8 mouse cellular contexts compared by ENCODE assay signal in the genomic region with DNA sequence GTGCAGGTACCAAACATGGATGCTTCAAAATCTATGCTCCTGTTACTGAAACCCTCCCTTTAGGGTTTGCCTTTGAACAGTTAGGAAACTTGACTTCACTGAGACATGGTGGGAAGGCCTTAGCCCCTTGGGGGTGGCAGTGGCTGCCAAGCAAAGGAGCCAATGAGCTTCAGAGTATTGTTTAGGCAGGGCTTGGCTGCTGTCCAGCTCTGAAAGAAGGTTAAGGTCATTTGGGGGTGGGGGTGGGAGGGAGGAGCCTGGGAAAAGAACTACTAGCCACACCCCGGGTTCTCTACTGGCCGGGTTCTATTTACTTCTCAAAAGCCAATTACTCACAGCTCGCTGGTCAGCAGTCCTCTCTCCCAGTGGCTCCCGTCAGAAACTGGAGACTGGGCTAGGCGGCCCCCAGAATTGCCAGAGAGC. TPM values are rescaled to one million over a fixed set of nuclear protein-coding genes. Genes with fewer than 3 reads are reported as not detected.
DNase-seq lines count a peak whose midpoint lies in the region; ATAC-seq and TF ChIP-seq lines count a peak whose summit lies in the region.

No protein-coding gene starts in this region.

- DNase-seq in intestine, embryonic 14.5 days (ENCODE audit: low spot score), result peak; percentile 62
- DNase-seq in heart, adult 18-20 months, result peak; percentile 61 to 63
- peak; percentile 88 for DNase-seq in kidney, adult 2 months
- DNase-seq in lung, adult 2 months, result peak; percentile 49
- peak; percentile 66 for DNase-seq in ovary, postnatal 36 days (ENCODE audit: low spot score)
- no peak for DNase-seq in T-cell, adult 2 months (ENCODE audit: low spot score)

- H3K4me3 ChIP-seq in intestine, embryonic 14.5 days (ENCODE audit: low read depth, low read length), result no peak overlapping the region
- H3K4me3 ChIP-seq in intestine, postnatal 0 days (ENCODE audit: low read depth, low read length), result no peak overlapping the region
- H3K4me3 ChIP-seq in cortical plate, adult 2 months (ENCODE audit: insufficient read depth, low read length), result no peak overlapping the region
- no peak overlapping the region for H3K4me3 ChIP-seq in kidney, adult 2 months (ENCODE audit: insufficient read depth, low read depth, low read length)
- no peak overlapping the region for H3K4me3 ChIP-seq in lung, adult 2 months (replicated peaks; ENCODE audit: extremely low read depth, low read depth, low read length)

- no peak for TF ChIP-seq CTCF in intestine, postnatal 0 days (IDR thresholded peaks at IDR 0.05; ENCODE audit: low read depth)
- TF ChIP-seq CTCF in cortical plate, adult 2 months (IDR thresholded peaks at IDR 0.05; ENCODE audit: extremely low read depth, insufficient read depth, low read length), result no peak
- no peak for TF ChIP-seq CTCF in kidney, adult 2 months (conservative IDR thresholded peaks at IDR 0.05; ENCODE audit: insufficient read depth, insufficient read length, low read depth, low read length)
- no peak for TF ChIP-seq CTCF in lung, adult 2 months (IDR thresholded peaks at IDR 0.05; ENCODE audit: insufficient read depth, low read length)

- peak overlapping the region; percentile 57; the same call in 1 of the 2 replicates for H3K27ac ChIP-seq in intestine, embryonic 14.5 days (ENCODE audit: low read depth)
- no peak overlapping the region for H3K27ac ChIP-seq in intestine, postnatal 0 days (ENCODE audit: low read depth, low read length)
- peak overlapping the region; percentile 36; the same call in 1 of the 2 replicates for H3K27ac ChIP-seq in cortical plate, adult 2 months (ENCODE audit: insufficient read depth, low read length)
- peak overlapping the region; percentile 83 for H3K27ac ChIP-seq in kidney, adult 2 months (ENCODE audit: insufficient read depth, low read depth, low read length)

- ATAC-seq in intestine, embryonic 14.5 days (replicated peaks; ENCODE audit: low FRiP score, low TSS enrichment, low read depth), result no peak
- no peak for ATAC-seq in intestine, postnatal 0 days

- no peak for TF ChIP-seq POLR2A in cortical plate, adult 2 months (IDR thresholded peaks at IDR 0.05; ENCODE audit: extremely low read depth, insufficient read depth, low read length)
- TF ChIP-seq POLR2A in kidney, adult 2 months (IDR thresholded peaks at IDR 0.05; ENCODE audit: low read depth, low read length), result no peak
- TF ChIP-seq POLR2A in lung, adult 2 months (IDR thresholded peaks at IDR 0.05; ENCODE audit: borderline replicate concordance, extremely low read depth, low read depth, low read length), result no peak

- H3K9me3 ChIP-seq in intestine, embryonic 14.5 days (ENCODE audit: control insufficient read depth, low read length), result no peaks in the 10 kb centered on the region
- H3K9me3 ChIP-seq in intestine, postnatal 0 days (ENCODE audit: control insufficient read depth), result no peaks in the 10 kb centered on the region

- H3K36me3 ChIP-seq in intestine, embryonic 14.5 days (ENCODE audit: control insufficient read depth, insufficient read depth, low read length), result peaks cover 24% of the 10 kb centered on the region
- H3K36me3 ChIP-seq in intestine, postnatal 0 days (ENCODE audit: control insufficient read depth, insufficient read depth), result peaks cover 7% of the 10 kb centered on the region; the same call in 1 of the 2 replicates
- H3K36me3 ChIP-seq in kidney, adult 2 months (ENCODE audit: control insufficient read depth, insufficient read depth, low read length), result no peaks in the 10 kb centered on the region

- H3K4me2 ChIP-seq in intestine, embryonic 14.5 days (ENCODE audit: low read length), result peak overlapping the region; percentile 2; the same call in 1 of the 2 replicates
- H3K4me2 ChIP-seq in intestine, postnatal 0 days (replicated peaks; ENCODE audit: low read depth), result no peak overlapping the region

- 0 out of 2 replicates have a peak overlapping the region, but pooled peaks have one; percentile 16 for H3K9ac ChIP-seq in intestine, embryonic 14.5 days (ENCODE audit: low read length)
- no peak overlapping the region for H3K9ac ChIP-seq in intestine, postnatal 0 days (ENCODE audit: low read depth, low read length)

- H3K27me3 ChIP-seq in intestine, embryonic 14.5 days (replicated peaks; ENCODE audit: control insufficient read depth, insufficient read depth, low read length), result no peaks in the 10 kb centered on the region
- H3K27me3 ChIP-seq in intestine, postnatal 0 days (replicated peaks; ENCODE audit: control insufficient read depth, insufficient read depth, low read length), result no peaks in the 10 kb centered on the region
- no peaks in the 10 kb centered on the region for H3K27me3 ChIP-seq in kidney, adult 2 months (replicated peaks; ENCODE audit: control insufficient read depth, insufficient read depth, low read length)

- peaks cover 32% of the 10 kb centered on the region for H3K4me1 ChIP-seq in intestine, embryonic 14.5 days (replicated peaks; ENCODE audit: control insufficient read depth, insufficient read depth, low read length)
- peaks cover 3% of the 10 kb centered on the region; the same call in 1 of the 2 replicates for H3K4me1 ChIP-seq in intestine, postnatal 0 days (replicated peaks; ENCODE audit: control insufficient read depth, insufficient read depth, low read length)
- H3K4me1 ChIP-seq in cortical plate, adult 2 months (ENCODE audit: control insufficient read depth, insufficient read depth, low read length), result peaks cover 7% of the 10 kb centered on the region; the same call in 1 of the 2 replicates
- peaks cover 24% of the 10 kb centered on the region; the same call in 1 of the 2 replicates for H3K4me1 ChIP-seq in kidney, adult 2 months (ENCODE audit: control insufficient read depth, insufficient read depth, low read length)
- peaks cover 28% of the 10 kb centered on the region for H3K4me1 ChIP-seq in lung, adult 2 months (ENCODE audit: control insufficient read depth, insufficient read depth, low read length)

- WGBS in intestine, embryonic 14.5 days, result 2% methylated on average over 5 of the region's 5 CpGs
- 3% methylated on average over 5 of the region's 5 CpGs for WGBS in intestine, postnatal 0 days
- 3% methylated on average over 5 of the region's 5 CpGs for WGBS in kidney, adult 2 months
- 10% methylated on average over 5 of the region's 5 CpGs for WGBS in lung, adult 2 months

RNA-seq across cellular contexts. Expression of gene Pigv, which starts 3.2 kb away (rescaled TPM):
- 13.3 and 14.4 TPM in 2 replicates for polyA plus RNA-seq in intestine, embryonic 14.5 days (2014; fragmentation: Nextera tagmentation; extraction: Ambion mirVana)
- polyA plus RNA-seq in intestine, postnatal 0 days (2015; fragmentation: Nextera tagmentation; extraction: Ambion mirVana), result 10.7 and 12.5 TPM in 2 replicates
- polyA plus RNA-seq in cortical plate, adult 2 months (2012; rRNA removed), result 6.6 and 7.4 TPM in 2 replicates
- 10 to 100 TPM; 12.5 to 12.7 TPM for total RNA-seq in heart, adult 18-20 months (2021)
- 15.8 and 16.2 TPM in 2 replicates for polyA plus RNA-seq in kidney, adult 2 months (2012; rRNA removed)
- polyA plus RNA-seq in lung, adult 2 months (2012; rRNA removed), result 13.6 and 15.9 TPM in 2 replicates

RNA-seq across cellular contexts. Expression of gene Zdhhc18, which starts 25.7 kb away (rescaled TPM):
- polyA plus RNA-seq in intestine, embryonic 14.5 days (2014; fragmentation: Nextera tagmentation; extraction: Ambion mirVana), result 1.9 and 2.2 TPM in 2 replicates
- 1.8 and 2.3 TPM in 2 replicates for polyA plus RNA-seq in intestine, postnatal 0 days (2015; fragmentation: Nextera tagmentation; extraction: Ambion mirVana)
- polyA plus RNA-seq in cortical plate, adult 2 months (2012; rRNA removed), result 36.8 and 38.4 TPM in 2 replicates
- total RNA-seq in heart, adult 18-20 months (2021), result 10 to 100 TPM; 20.9 to 31.7 TPM
- polyA plus RNA-seq in kidney, adult 2 months (2012; rRNA removed), result 28.7 and 31.6 TPM in 2 replicates
- polyA plus RNA-seq in lung, adult 2 months (2012; rRNA removed), result 79.1 and 85.6 TPM in 2 replicates
